Mouse (Mus musculus): ENCODE measurements around the gene Pwwp2b. TPM values are rescaled to one million over a fixed set of nuclear protein-coding genes. Genes with fewer than 3 reads are reported as not detected.
A peak's percentile ranks its signal among the peaks of the same experiment; 100 is the strongest.

The Pwwp2b gene
- polyA plus RNA-seq, 2 experiments = 9.5 to 14.1 TPM

GRCm38 (mm10) chr7:139215516-139215915 lies 32.8 kb upstream of the Pwwp2b start:
- Histone ChIP-seq H3K36me3 (ENCODE audit: control insufficient read depth, insufficient read depth, low read length) (no peaks in the 10 kb centered on the region), H3K4me1 (ENCODE audit: control insufficient read depth, insufficient read depth, low read length) (peaks cover 4% of the 10 kb centered on the region), H3K9me3 (ENCODE audit: control insufficient read depth, low read length) (no peaks in the 10 kb centered on the region), H3K4me3 (replicated peaks; ENCODE audit: low read length) (no peak overlapping the region), H3K4me2 (replicated peaks; ENCODE audit: low read depth, low read length, severe bottlenecking) (no peak overlapping the region), H3K27ac (replicated peaks; ENCODE audit: low read depth, low read length) (no peak overlapping the region), H3K9ac (ENCODE audit: low read depth, low read length, severe bottlenecking) (no peak overlapping the region), H3K27me3 (ENCODE audit: control insufficient read depth, insufficient read depth, low read length) (no peaks in the 10 kb centered on the region)
- DNase-seq (ENCODE audit: low spot score) (no peak), ATAC-seq (ENCODE audit: low FRiP score, low read depth) (no peak)
- WGBS = 67% methylated on average over 1 of the region's 1 CpGs
- TF ChIP-seq POLR2A (IDR thresholded peaks at IDR 0.05; ENCODE audit: borderline replicate concordance, extremely low read depth, insufficient read depth, insufficient read length) = no peak

- peaks cover 4% of the 10 kb centered on the region for H3K4me1 ChIP-seq (ENCODE audit: control insufficient read depth, insufficient read depth, low read length)
Observed at GRCm38 (mm10) chr7:139215946-139216345, 32.3 kb upstream of the Pwwp2b start.

GRCm38 (mm10) chr7:139216464-139216863 lies 31.8 kb upstream of the Pwwp2b start:
- Histone ChIP-seq H3K27me3 (ENCODE audit: control insufficient read depth, insufficient read depth, low read length) (no peaks in the 10 kb centered on the region), H3K4me1 (ENCODE audit: control insufficient read depth, insufficient read depth, low read length) (peaks cover 4% of the 10 kb centered on the region), H3K27ac (replicated peaks; ENCODE audit: low read depth, low read length) (no peak overlapping the region), H3K4me2 (replicated peaks; ENCODE audit: low read depth, low read length, severe bottlenecking) (no peak overlapping the region), H3K36me3 (ENCODE audit: control insufficient read depth, insufficient read depth, low read length) (no peaks in the 10 kb centered on the region), H3K9ac (ENCODE audit: low read depth, low read length, severe bottlenecking) (no peak overlapping the region), H3K9me3 (ENCODE audit: control insufficient read depth, low read length) (no peaks in the 10 kb centered on the region), H3K4me3 (replicated peaks; ENCODE audit: low read length) (no peak overlapping the region)
- 94% methylated on average over 9 of the region's 9 CpGs for WGBS
- no peak for TF ChIP-seq POLR2A (IDR thresholded peaks at IDR 0.05; ENCODE audit: borderline replicate concordance, extremely low read depth, insufficient read depth, insufficient read length)
- ATAC-seq (ENCODE audit: low FRiP score, low read depth) (no peak), DNase-seq (ENCODE audit: low spot score) (no peak)

More at GRCm38 (mm10) chr7:139215946-139216345, 32.3 kb upstream of the Pwwp2b start:
- H3K9ac ChIP-seq (ENCODE audit: low read depth, low read length, severe bottlenecking) = no peak overlapping the region
- H3K4me2 ChIP-seq (replicated peaks; ENCODE audit: low read depth, low read length, severe bottlenecking) = no peak overlapping the region
- no peaks in the 10 kb centered on the region for H3K27me3 ChIP-seq (ENCODE audit: control insufficient read depth, insufficient read depth, low read length)
- no peak overlapping the region for H3K27ac ChIP-seq (replicated peaks; ENCODE audit: low read depth, low read length)
- H3K9me3 ChIP-seq (ENCODE audit: control insufficient read depth, low read length) = no peaks in the 10 kb centered on the region
- WGBS = 75% methylated on average over 7 of the region's 7 CpGs
- no peaks in the 10 kb centered on the region for H3K36me3 ChIP-seq (ENCODE audit: control insufficient read depth, insufficient read depth, low read length)
- ATAC-seq (ENCODE audit: low FRiP score, low read depth) = no peak
- no peak for DNase-seq (ENCODE audit: low spot score)
- no peak for TF ChIP-seq POLR2A (IDR thresholded peaks at IDR 0.05; ENCODE audit: borderline replicate concordance, extremely low read depth, insufficient read depth, insufficient read length)
- H3K4me3 ChIP-seq (replicated peaks; ENCODE audit: low read length) = no peak overlapping the region

GRCm38 (mm10) chr7:139217046-139217445 lies 31.2 kb upstream of the Pwwp2b start:
- H3K4me2 ChIP-seq (replicated peaks; ENCODE audit: low read depth, low read length, severe bottlenecking) = no peak overlapping the region
- no peak overlapping the region for H3K4me3 ChIP-seq (replicated peaks; ENCODE audit: low read length)
- 79% methylated on average over 7 of the region's 7 CpGs for WGBS
- H3K36me3 ChIP-seq (ENCODE audit: control insufficient read depth, insufficient read depth, low read length) = no peaks in the 10 kb centered on the region
- no peaks in the 10 kb centered on the region for H3K27me3 ChIP-seq (ENCODE audit: control insufficient read depth, insufficient read depth, low read length)
- DNase-seq (ENCODE audit: low spot score) (no peak), ATAC-seq (ENCODE audit: low FRiP score, low read depth) (no peak)
- H3K27ac ChIP-seq (replicated peaks; ENCODE audit: low read depth, low read length) = no peak overlapping the region
- no peaks in the 10 kb centered on the region for H3K9me3 ChIP-seq (ENCODE audit: control insufficient read depth, low read length)
- TF ChIP-seq POLR2A (IDR thresholded peaks at IDR 0.05; ENCODE audit: borderline replicate concordance, extremely low read depth, insufficient read depth, insufficient read length) = no peak
- H3K9ac ChIP-seq (ENCODE audit: low read depth, low read length, severe bottlenecking) = no peak overlapping the region
- H3K4me1 ChIP-seq (ENCODE audit: control insufficient read depth, insufficient read depth, low read length) = peaks cover 4% of the 10 kb centered on the region

GRCm38 (mm10) chr7:139218641-139219415 lies 29.5 kb upstream of the Pwwp2b start:
- H3K36me3 ChIP-seq (ENCODE audit: control insufficient read depth, insufficient read depth, low read length) = no peaks in the 10 kb centered on the region
- H3K9ac ChIP-seq (ENCODE audit: low read depth, low read length, severe bottlenecking) = no peak overlapping the region
- 72% methylated on average over 6 of the region's 6 CpGs for WGBS
- no peaks in the 10 kb centered on the region for H3K4me1 ChIP-seq (ENCODE audit: control insufficient read depth, insufficient read depth, low read length)
- H3K9me3 ChIP-seq (ENCODE audit: control insufficient read depth, low read length) = no peaks in the 10 kb centered on the region
- DNase-seq (ENCODE audit: low spot score) (peak; percentile 26), ATAC-seq (ENCODE audit: low FRiP score, low read depth) (no peak)
- no peaks in the 10 kb centered on the region for H3K27me3 ChIP-seq (ENCODE audit: control insufficient read depth, insufficient read depth, low read length)
- no peak overlapping the region for H3K4me3 ChIP-seq (replicated peaks; ENCODE audit: low read length)
- no peak overlapping the region for H3K4me2 ChIP-seq (replicated peaks; ENCODE audit: low read depth, low read length, severe bottlenecking)
- TF ChIP-seq POLR2A (IDR thresholded peaks at IDR 0.05; ENCODE audit: borderline replicate concordance, extremely low read depth, insufficient read depth, insufficient read length) = no peak
- H3K27ac ChIP-seq (replicated peaks; ENCODE audit: low read depth, low read length) = no peak overlapping the region

Data from limb, embryonic 14.5 days (tissue).